Mouse (Mus musculus) gastrocnemius, postnatal 25 days (tissue): Measurements from ENCODE around the gene Spa17. TPM values are rescaled to one million over a fixed set of nuclear protein-coding genes. Genes with fewer than 3 reads are reported as not detected.

Source experiments
- DNase-seq: peaks from one replicate; pipeline ENCODE4 v3.0.0; 2022
- total RNA-seq, 2 experiments: library from RNA; stranded (reverse); gene quantifications; 1 replicate in 1 of 2; 2 replicates in 1 of 2; pipeline ENCODE4 v1.2.3; 2021

The Spa17 gene
- total RNA-seq, 2 experiments from 2014 or later = 2.0 to 3.4 TPM

- no peak for DNase-seq
Measured at GRCm38 (mm10) chr9:37616770-37617169, 3.2 kb upstream of the Spa17 start.

DNA sequence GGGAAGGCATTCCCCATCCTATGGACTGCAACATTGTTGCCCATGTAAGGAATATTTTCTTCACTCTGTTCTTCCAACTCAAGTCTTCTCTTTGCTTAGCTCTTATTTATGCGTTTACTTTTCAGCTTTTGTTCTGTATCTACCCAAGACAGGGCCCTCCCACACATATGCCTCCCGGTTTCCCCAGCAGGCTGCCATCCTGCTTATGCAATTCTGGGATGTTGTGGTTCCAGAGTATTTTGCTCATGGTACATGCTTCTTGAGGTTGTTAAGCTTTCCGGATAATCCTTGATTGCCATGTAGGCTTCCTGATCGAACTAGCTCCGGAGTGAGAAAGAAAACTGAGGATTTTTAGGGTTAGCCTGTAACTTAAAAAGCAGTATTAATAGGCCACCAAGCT lies 1.7 kb upstream of the Spa17 start:
- no peak for DNase-seq

- DNase-seq = no peak
Measured at GRCm38 (mm10) chr9:37614316-37614715, 794 bp upstream of the Spa17 start.

- no peak for DNase-seq
Measured at GRCm38 (mm10) chr9:37613911-37614280, 374 bp upstream of the Spa17 start.

DNA sequence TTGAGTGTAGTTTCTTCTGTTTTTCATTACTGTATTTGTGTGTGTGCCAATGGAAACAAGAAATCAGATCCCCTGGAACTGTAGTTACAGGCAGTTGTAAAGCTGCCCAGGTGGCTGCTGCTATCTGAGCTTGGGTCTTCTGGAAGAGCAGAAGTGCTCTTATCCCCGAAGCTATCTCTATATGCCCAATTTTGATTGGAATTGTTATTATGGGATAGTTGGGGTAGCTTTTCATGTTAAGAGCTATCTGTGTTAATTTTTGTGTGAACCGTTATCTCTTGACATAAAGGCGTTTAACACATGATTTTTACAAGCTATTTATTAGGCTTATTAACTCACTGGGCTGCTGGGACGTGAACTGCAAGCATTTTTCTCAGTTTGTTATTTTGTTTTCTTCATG lies 4.0 kb downstream of the Spa17 start:
- no peak for DNase-seq

- no peak for DNase-seq
Measured at GRCm38 (mm10) chr9:37605089-37605488, 8.4 kb downstream of the Spa17 start.

DNA sequence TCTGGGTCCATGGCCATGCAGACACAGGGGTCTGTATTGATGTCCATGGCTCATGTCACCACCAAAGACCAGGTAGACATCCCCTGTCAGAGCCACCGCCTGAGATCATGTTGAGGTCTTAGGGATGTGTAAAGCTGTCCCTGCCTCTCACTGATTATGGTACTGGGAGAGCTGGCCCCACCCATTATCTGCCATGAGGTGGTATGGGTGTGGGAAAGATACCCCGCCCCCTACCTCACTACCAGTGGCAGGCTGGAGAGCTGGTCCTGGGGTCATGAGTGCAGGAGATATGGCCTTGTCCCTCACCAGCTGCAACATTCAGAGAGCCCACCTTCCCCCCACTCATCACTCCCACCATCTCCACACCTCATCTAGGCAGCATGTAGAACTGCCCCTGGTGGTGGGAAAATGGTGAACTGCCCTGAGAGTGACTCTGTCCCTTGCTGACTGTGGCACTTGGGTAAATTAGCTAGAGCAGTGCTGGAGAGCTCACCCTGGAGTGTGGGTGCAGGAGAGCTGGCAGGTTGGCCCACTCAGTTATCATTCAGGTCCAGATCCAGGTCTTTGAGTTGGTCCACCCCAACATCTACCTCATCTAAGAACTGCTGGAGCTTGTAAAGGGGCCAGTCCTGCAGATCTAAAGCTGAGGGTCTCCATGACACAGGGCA lies 12.8 kb downstream of the Spa17 start:
- DNase-seq = no peak

GRCm38 (mm10) chr9:37598637-37599036 lies 14.9 kb downstream of the Spa17 start:
- DNase-seq = no peak

GRCm38 (mm10) chr9:37595570-37595969 lies 18.0 kb downstream of the Spa17 start:
- DNase-seq = no peak

GRCm38 (mm10) chr9:37593690-37594089 lies 19.8 kb downstream of the Spa17 start:
- DNase-seq = no peak

DNA sequence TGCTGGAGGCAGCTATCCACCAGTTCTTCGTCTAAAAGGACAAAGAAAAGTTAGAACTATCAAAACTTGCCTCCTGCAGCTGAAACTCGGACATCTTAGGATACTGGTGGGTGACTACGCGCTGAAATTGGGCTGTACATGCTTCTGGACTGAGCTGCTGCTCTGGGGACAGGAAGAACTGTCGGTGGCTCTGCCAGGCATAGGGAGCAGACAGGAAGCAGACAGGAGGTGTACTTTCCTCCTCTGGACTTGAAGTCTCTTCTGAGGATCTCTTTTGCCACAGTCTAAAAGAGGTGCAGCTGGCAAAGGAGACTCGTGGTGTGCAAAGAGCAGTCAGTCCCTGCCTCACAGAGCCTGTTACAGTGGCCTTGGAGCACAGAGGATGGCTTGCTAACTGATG lies 20.9 kb downstream of the Spa17 start:
- DNase-seq = no peak

DNA sequence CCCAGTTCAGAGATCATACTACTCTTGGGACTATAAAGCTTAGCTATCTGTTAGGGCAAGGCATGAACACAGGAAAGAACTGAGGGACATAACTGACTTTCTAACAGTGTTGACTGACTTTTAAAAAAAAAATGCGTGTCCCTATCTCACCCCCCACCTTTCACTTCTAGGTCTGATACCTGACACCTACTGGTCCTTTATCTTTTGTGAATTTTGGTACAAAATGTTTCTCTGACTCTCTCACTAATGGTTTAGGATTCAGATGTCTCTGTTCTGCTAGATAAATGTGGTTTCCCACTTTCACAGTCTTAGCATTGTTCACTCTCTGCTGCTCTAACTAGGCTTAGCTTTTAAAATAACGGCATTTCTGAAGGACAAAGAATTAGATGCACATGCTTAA lies 21.5 kb downstream of the Spa17 start:
- no peak for DNase-seq

GRCm38 (mm10) chr9:37590381-37590780 lies 23.1 kb downstream of the Spa17 start:
- DNase-seq = no peak

GRCm38 (mm10) chr9:37586718-37587117 lies 26.8 kb downstream of the Spa17 start:
- no peak for DNase-seq

GRCm38 (mm10) chr9:37583594-37583993 lies 29.9 kb downstream of the Spa17 start:
- no peak for DNase-seq

GRCm38 (mm10) chr9:37576436-37576930 lies 37.0 kb downstream of the Spa17 start:
- no peak for DNase-seq

DNA sequence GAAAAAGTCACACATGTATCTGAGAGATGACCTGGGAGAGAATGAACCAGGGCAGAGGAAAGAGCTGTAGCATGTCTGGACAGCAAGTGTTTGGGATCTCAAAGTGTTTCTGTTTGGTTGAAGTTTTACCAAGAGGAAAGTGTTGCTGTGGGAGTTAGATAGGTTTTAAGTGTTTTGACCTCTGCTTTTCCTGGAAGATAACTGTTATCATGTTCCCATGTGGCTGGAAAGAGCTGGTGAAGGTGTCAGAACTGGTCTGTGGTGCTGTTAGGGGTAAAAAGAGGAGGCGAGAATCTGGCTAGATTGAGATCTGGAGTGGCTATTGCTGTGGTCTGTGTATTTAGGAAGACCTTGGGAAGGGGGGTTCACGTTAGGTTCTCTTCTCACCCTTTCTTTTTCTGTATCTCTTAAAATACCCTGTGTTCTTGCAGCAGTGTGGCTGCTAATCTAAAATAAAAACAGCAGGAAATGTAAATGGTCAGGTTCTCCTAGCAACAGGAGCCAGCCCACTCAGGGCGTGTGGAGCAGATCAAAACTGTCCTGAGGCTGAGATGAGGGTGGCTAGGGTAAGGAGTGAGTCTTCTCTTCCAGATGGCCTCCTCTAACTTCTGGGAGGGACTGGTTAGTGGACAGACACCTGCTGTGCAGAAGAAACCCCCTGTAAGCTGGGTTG lies 41.2 kb downstream of the Spa17 start:
- no peak for DNase-seq

DNA sequence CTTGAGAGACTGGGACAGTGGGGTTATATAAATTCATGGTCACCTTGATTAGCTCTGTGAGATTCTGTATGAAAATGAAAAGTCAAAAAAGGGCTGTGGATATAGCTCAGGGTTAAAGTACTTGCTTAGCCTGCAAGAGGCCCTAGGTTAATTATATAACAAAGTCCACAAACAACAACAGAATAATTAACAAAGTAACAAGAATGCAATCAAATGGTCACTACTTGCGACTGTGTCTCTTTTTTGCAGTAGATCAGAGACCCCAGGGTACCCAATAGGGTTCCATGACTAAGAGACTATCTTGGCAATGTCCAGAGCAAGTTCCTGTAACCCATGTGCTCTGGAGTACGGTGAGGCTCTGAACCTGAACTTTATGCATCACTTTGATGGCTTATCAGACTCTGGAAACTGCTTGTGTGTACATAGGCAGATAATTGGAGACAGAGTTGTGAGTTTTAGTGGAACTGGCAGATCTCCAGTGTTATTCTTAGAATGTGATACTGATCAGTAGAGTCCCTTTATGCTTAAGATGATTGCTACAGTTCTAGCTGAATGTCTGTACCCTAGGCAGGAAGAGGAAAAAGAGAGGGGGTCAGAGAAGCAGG lies 44.2 kb downstream of the Spa17 start:
- DNase-seq = no peak

DNA sequence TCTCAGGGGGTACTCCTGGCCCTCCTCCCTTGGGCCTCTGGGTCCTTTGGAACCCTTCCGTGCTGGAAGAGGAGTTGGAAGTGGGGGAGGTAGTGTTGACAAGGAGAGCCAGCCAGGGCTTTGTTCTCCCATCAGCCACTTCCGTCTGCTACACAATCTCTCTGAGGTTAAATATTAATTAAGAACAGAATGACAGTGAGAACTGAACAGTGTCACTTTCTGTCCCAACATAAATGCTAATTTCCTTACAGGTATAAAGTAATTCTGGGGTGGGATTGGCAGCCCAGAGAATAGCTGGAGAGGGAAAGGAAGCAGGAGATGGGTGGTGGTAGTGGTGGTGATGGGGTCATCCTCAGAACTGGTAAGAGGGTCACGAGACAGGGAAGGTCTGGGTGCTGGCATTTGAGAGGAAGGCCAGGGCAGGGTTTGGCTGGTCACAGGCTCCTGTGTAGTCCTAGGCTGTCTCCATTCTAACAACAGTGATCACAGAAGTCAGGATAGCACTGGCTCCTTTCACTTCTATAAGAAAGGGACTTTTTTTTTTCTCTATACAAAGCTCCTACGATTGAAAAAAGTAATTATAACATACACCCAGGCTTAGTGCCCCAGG lies 44.8 kb downstream of the Spa17 start:
- DNase-seq = no peak

GRCm38 (mm10) chr9:37567892-37568604 lies 45.5 kb downstream of the Spa17 start:
- DNase-seq = no peak

DNA sequence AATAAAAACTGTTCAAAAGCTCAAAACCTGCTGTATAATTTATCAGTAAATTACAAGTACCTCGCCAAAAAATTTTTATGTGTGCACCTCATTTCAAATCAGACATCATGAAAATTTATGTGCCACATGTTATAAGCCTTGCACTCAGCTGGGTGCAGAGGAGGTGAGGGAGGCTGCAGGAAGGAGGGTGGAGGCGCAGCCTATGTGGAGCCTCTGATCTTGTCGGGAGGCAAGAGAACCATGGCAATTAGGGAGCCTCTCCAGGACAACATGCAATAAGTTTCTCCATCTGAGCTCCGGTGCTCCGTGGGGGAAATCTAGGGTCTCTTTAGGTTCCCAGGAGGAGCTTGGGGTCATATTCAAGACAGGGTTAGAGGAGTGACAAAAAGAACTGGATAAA lies 46.1 kb downstream of the Spa17 start:
- DNase-seq = no peak

DNA sequence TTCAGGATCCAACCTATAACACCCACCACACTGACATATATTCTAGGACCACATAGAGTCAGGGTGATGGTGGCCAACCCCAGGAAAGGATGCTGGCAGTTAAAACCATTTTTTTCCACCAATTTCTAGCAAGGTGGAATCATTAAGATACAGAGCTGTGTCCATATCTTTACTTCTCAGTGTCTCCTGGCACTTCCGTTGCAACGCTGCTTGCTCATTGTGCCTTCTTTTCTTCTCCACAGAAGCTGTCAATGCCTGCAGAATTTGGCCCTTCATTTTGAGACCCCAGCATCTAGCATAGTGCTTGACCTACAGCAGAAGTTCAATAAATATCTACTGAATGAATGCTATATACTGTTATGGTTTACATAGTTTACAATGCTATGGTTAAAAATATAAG lies 46.5 kb downstream of the Spa17 start:
- no peak for DNase-seq

GRCm38 (mm10) chr9:37563805-37564204 lies 49.7 kb downstream of the Spa17 start:
- no peak for DNase-seq
